Mouse (Mus musculus): ENCODE measurements at regions not wholly inside any gene's neighbourhood (a gene's known extent, or its start where the extent isn't known, plus 50 kb on each side); places are given as distances from the start of the nearest gene placed in this dataset.

GRCm38 (mm10) chr11:31784332-31784901 is 87.6 kb upstream of the Cpeb4 start:
- no peak for DNase-seq (ENCODE audit: low spot score in 2 of 2)

GRCm38 (mm10) chr11:31785160-31785559 is 86.9 kb upstream of the Cpeb4 start:
- no peak for DNase-seq (ENCODE audit: low spot score in 2 of 2)

- no peak for DNase-seq (ENCODE audit: low spot score in 2 of 2)
These were observed 84.6 kb upstream of the Cpeb4 start for GRCm38 (mm10) chr11:31787376-31787775.

- DNase-seq (ENCODE audit: low spot score in 2 of 2) = no peak
These were observed 83.9 kb upstream of the Cpeb4 start for GRCm38 (mm10) chr11:31787917-31788703.

DNA sequence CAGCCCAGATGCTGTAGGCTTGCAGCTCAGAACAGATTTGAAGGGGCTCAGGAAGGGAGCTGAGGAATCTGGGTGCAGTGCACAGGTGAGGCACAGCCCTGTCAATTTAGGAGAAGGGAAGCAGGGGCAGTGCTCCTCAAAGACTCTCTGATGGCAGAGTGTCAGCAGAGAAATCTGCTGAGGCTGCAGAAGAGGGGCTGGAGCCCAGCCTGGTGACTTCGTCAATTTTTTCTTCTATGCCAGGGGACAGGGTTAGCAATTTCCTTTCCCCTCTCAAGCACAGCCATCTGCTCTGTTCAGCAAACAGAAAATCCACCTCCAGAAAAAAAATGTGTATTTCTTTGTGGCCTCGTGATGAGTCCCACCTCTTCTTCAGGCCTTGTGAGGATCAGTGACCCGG is 82.0 kb upstream of the Cpeb4 start:
- no peak for DNase-seq (ENCODE audit: low spot score in 2 of 2)

DNA sequence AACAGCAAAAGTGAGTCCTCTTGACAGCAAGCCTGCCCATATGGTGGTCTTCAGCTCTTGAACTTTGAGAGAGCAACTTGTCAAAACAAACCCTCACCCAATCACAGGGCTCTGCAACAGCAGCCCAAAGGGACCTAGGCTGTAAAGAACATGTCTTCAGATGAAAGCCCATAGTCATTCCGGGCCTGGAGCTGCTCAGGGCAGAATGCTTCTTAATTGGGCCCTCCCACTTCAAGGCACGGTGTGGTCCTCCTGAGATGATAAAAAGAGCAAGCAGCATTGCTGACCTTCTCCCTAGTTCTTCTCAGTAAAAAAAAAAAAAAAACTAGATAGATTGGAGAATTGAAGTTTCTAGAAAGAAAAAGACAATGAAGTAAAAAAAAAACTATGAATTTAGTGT is 80.7 kb upstream of the Cpeb4 start:
- DNase-seq (ENCODE audit: low spot score in 2 of 2) = no peak

GRCm38 (mm10) chr11:31795084-31795483 is 76.9 kb upstream of the Cpeb4 start:
- no peak for DNase-seq (ENCODE audit: low spot score in 2 of 2)

GRCm38 (mm10) chr11:31796245-31796644 is 75.8 kb upstream of the Cpeb4 start:
- no peak for DNase-seq (ENCODE audit: low spot score in 2 of 2)

DNA sequence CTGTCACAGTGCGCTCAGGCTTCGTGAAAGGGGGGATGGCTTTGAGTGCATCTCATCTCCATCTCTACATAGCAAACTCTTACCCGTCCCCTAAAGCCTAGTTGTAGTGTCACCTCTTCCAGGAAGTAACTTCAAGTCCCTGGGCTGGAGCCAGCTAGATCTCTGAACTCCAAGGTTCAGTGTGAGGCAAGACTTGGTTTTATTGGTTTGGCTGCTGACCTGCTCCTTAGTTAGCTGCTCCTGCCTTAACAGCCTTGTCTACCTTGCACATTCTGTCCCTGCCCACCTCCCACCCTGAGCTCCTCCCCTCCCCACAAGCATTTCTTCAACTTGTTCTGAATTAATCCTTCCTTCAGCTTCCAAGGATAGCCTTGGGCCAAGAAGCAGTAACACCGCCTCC is 70.4 kb upstream of the Cpeb4 start:
- DNase-seq (ENCODE audit: low spot score in 2 of 2) = no peak

DNA sequence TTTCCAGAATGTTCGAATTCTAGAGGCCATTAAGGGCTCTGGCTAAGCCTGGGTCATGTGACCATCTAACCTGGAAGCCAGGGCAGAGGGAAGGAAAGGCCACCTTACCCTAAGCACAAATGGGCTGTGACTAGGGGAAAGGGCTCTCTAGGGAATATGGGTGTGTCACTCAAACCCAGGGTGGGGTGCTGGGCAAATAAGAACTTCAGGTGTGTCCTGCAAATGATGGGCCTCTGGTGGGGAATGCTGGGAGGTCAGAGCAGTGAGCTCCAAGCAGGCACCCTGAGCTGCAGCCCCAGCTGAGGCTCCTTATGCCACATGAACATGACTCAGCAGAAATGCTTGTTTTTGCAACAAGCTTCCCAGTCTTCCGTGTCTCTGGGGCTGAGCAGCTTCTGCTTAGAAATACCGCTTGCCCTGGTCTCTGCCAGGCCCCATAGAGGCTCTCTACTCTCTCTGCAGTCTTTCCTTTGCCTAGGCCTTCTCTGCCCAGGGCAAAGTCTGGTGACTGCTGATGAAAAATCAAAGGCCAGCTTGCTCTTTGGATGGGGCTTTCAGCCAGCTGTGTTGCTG is 68.6 kb upstream of the Cpeb4 start:
- DNase-seq (ENCODE audit: low spot score in 2 of 2) = no peak

GRCm38 (mm10) chr11:31804518-31804917 is 67.5 kb upstream of the Cpeb4 start:
- no peak for DNase-seq (ENCODE audit: low spot score in 2 of 2)

DNA sequence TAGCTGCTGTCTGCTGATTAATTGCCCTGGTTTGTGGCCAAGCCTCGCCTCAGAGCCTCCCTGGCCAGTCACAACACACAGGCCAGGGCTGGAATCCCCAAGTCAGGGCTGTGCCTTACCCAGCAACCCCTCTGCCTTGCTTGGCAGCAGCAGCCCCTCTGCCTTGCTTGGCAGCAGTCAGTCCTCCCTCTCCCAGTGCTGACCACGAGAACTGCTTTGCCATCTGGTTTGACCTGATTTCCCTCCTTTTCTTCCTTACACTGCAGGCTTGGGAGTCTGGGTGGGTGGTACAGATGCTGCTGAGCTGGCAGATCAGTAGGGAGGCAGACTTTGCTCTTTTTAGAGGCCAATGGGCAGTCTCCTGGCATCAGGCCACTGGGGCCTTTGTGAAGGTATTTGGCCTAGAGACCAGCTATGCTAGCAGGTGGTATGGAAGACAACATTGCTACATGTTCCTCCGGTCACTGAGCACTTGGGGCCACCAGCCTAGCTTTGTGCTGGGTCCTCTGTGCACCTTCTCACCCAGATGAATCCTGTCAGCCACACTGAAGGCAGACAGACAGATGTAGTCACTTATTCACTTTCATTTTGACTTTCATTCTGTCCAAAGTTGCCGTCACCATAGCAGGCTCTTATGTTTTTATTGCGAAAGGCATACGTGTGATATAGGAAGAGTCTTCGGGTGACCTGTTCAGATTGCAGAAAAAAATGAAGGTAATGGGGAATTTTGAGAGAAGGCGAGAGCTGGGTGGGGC is 64.4 kb upstream of the Cpeb4 start:
- DNase-seq (ENCODE audit: low spot score in 2 of 2) = peak in 1 of 2 experiments; percentile 47

DNA sequence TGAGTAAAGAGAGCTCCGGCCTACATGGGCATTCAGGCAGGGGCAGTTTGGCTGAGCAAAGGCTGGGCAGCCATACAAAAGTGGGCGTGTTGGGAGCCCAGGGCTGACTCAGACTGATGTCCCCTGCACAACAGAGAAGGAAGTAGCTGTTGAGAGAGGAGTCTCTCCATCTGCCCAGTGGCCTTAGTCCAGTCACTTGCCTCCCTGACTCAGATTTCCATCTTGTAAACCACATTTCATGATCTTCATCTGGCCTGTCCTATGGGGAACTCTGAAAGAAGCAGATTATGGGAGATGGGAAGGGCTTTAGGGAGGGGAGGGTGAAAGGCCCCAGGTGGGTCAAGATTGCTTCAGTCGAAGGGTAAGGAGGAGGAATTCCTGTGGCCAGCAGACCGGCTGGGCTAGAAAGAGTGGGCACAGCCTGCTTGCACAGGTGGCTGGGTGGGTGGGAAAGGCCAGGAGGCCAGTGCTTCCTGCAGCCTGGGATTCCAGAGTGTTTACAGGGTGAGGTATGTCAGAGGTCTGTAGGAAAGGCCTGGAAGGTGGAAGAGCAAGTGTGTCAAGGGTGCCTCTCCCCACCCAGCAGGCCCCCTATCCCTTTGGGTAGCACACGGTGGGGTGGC is 63.7 kb upstream of the Cpeb4 start:
- no peak for DNase-seq (ENCODE audit: low spot score in 2 of 2)

DNA sequence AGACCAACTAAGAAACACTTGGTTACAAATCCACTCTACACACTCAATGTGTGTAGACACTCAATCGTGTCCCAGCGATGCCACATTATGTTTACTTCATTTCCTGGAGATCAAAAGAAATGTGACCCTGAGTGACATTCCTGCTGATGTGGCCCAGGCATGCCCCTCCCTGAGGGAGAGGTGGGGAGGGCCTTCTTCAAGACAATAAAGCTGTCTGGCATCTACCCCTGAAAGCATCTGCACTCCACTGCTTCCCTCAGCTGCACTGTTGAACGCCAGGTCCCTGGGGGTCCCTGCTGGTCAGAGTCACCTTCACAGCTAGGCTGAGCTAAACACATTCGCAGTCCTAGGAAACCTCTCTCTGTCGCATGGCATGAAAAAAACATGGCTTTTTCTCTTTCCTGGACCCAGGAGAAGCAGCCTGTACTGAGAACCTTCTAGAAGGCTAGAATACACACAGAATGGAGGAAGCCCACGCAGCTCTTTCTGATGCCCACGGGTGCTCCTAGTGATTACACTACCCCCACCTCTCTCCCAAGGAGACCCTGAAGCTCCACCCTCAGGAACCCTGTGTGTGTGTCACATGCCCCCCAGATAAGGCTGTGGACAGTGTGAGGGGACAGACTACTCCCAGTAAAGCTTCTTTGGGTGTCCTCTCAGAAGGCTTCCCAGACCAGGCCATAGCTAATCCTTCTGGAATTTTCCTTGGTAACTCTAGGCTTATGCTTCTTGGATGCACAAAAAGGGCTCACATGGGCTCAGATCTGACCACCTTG is 61.8 kb upstream of the Cpeb4 start:
- DNase-seq (ENCODE audit: low spot score in 2 of 2) = no peak

DNA sequence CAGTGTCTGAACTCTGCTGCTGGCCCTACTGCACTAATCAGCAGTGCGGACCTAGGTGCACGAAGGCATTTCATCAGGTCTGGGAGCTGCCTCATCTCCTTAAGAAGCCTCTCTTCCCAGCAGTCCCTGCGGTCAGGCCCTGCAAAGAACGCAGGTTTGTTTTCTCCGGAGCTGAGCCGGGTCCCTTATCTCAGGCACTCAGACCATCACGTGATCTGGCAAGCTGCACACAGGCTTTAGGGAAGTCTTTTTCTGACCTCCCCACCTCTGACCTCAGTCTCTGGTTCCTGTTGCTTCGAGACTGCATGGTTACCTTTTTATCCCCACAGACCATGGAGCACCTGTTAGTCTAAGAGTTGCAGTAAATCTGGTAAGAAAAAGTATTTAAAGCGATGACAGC is 59.8 kb upstream of the Cpeb4 start:
- no peak for DNase-seq (ENCODE audit: low spot score in 2 of 2)

- DNase-seq (ENCODE audit: low spot score in 2 of 2) = no peak
These were observed 57.4 kb upstream of the Cpeb4 start for GRCm38 (mm10) chr11:31814616-31815015.

- peak in 1 of 2 experiments; percentile 30 for DNase-seq (ENCODE audit: low spot score in 2 of 2)
These were observed 56.0 kb upstream of the Cpeb4 start for GRCm38 (mm10) chr11:31815855-31816488.

DNA sequence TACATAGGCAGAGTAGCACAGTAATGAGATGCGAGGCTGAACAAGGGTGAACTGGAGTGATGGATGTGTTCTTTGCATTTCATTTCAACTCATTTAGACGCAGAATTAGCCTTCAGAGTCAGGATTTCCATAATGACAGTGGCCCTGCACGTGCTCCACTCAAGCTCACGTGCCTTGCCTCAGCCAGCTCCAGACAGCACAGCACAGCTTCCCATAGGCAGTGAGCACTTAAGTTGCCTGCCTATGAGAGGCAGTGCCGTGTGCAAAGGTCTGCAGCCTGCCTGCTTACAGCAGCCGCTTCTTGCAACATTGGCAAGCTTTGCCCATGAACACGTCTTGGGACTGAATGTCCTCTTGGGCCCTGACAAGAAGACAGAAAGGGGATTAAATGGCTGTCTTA is 54.0 kb upstream of the Cpeb4 start:
- no peak for DNase-seq (ENCODE audit: low spot score in 2 of 2)

DNA sequence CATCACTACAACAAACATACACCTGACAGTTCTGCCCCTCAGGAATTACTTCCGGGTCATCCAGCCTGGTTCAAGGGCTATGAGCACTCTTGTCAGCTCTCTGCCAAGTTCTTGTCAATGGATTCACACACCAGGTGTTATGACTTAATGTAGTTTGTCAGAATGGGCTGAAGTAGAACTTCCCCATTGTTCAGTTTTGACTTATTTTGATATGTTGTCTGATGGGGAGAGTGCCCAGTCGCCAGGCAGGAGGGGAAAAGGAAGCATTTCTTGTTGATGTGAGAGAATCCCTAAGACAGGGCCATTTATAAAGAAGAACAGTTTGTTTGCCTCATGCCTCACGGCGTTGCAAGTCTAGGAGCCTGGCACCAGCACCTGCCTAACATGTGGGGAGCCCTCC is 52.0 kb upstream of the Cpeb4 start:
- no peak for DNase-seq (ENCODE audit: low spot score in 2 of 2)

GRCm38 (mm10) chr11:31821479-31822411 is 50.3 kb upstream of the Cpeb4 start:
- no peak for DNase-seq (ENCODE audit: low spot score in 2 of 2)

All from frontal cortex, postnatal 14 days (tissue).